Mouse (Mus musculus): ENCODE results near the gene Vwa2.

Gene Vwa2

GRCm38 (mm10) chr19:56908472-56909270 is 34.6 kb downstream of the Vwa2 start:
- DNase-seq, result peak; percentile 62

GRCm38 (mm10) chr19:56910561-56910960 is 36.5 kb downstream of the Vwa2 start:
- DNase-seq, result no peak

- no peak for DNase-seq
Measured at GRCm38 (mm10) chr19:56913761-56914160, 39.7 kb downstream of the Vwa2 start.

GRCm38 (mm10) chr19:56914658-56915057 is 40.6 kb downstream of the Vwa2 start:
- no peak for DNase-seq

- DNase-seq, result no peak
Measured at GRCm38 (mm10) chr19:56915084-56915483, 41.0 kb downstream of the Vwa2 start.

GRCm38 (mm10) chr19:56919628-56920027 is 45.6 kb downstream of the Vwa2 start:
- peak; percentile 84 for DNase-seq

GRCm38 (mm10) chr19:56920232-56920631 is 46.2 kb downstream of the Vwa2 start:
- no peak for DNase-seq

GRCm38 (mm10) chr19:56921744-56922143 is 47.7 kb downstream of the Vwa2 start:
- DNase-seq, result no peak

GRCm38 (mm10) chr19:56929392-56929791 is 55.3 kb downstream of the Vwa2 start:
- DNase-seq, result no peak

GRCm38 (mm10) chr19:56930029-56930428 is 56.0 kb downstream of the Vwa2 start:
- no peak for DNase-seq

GRCm38 (mm10) chr19:56933800-56934199 is 59.8 kb downstream of the Vwa2 start:
- no peak for DNase-seq

- DNase-seq, result no peak
Measured at GRCm38 (mm10) chr19:56935111-56935510, 61.1 kb downstream of the Vwa2 start.

- DNase-seq, result no peak
Measured at GRCm38 (mm10) chr19:56935777-56936176, 61.7 kb downstream of the Vwa2 start.

GRCm38 (mm10) chr19:56936253-56936652 is 62.2 kb downstream of the Vwa2 start:
- DNase-seq, result no peak

GRCm38 (mm10) chr19:56937911-56938310 is 63.9 kb downstream of the Vwa2 start:
- DNase-seq, result no peak

GRCm38 (mm10) chr19:56939826-56940225 is 65.8 kb downstream of the Vwa2 start:
- no peak for DNase-seq

GRCm38 (mm10) chr19:56940507-56940906 is 66.5 kb downstream of the Vwa2 start:
- no peak for DNase-seq

- no peak for DNase-seq
Measured at GRCm38 (mm10) chr19:56942216-56942615, 68.2 kb downstream of the Vwa2 start.

GRCm38 (mm10) chr19:56944211-56944610 is 70.2 kb downstream of the Vwa2 start:
- DNase-seq, result no peak

GRCm38 (mm10) chr19:56944826-56945225 is 70.8 kb downstream of the Vwa2 start:
- no peak for DNase-seq

- DNase-seq, result no peak
Measured at GRCm38 (mm10) chr19:56945621-56946020, 71.6 kb downstream of the Vwa2 start.

- no peak for DNase-seq
Measured at GRCm38 (mm10) chr19:56946277-56946676, 72.2 kb downstream of the Vwa2 start.

- DNase-seq, result no peak
Measured at GRCm38 (mm10) chr19:56946727-56947126, 72.7 kb downstream of the Vwa2 start.

- DNase-seq, result no peak
Measured at GRCm38 (mm10) chr19:56947971-56948610, 74.0 kb downstream of the Vwa2 start.

All from right cerebral cortex, postnatal 4 days (tissue).